Mouse (Mus musculus): ENCODE data around the gene Gm17689.

Gene Gm17689

GRCm38 (mm10) chr9:36582535-36582934 lies at the start of gene Gm17689:
Gene Gm17689, minus strand, starts transcription at chr9:36582635.
- DNase-seq (ENCODE audit: low read depth, low spot score): no peak

DNA sequence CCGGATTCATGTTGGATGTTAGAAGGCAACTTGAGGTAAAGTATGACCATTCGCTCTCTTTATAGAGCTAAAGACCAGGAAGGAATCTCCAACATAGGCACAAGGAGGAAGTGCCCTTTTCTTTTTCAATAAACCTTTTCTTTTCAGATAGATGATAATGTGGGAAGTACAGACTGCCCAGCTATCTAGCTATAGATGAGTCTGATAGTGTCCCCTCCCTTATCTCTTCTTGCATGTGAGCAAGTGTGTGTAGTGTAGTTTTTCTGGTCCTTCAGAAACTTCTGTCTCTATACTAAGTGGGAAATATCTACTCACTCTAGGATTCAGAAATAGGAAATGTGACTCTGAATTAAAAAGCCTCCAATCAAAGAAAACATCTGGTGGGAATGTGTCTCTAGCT lies 40.6 kb downstream of the Gm17689 start, which contains the start of gene Gm5615:
TSS of gene Gm5615 (minus strand) at position 101 of the 400 bp plus-strand sequence.
- no peak for DNase-seq (ENCODE audit: low read depth, low spot score)
